Comparison of ENCODE assay signal across 14 mouse cellular contexts in genomic region chr2:171453241-171453640, GRCm38 (mm10).
A peak's percentile ranks its signal among the peaks of the same experiment; 100 is the strongest.
DNase-seq lines count a peak whose midpoint lies in the region; ATAC-seq lines count a peak whose summit lies in the region.
"Had no signal": no experiment of that assay in that cellular context is flagged by ENCODE, and none has a peak within 500 bp of the region (broad histone marks: within the 10 kb centered on the region; RNA-seq: fewer than 3 reads in every experiment).

No protein-coding gene starts in this region.

- H3K4me1 ChIP-seq in hindbrain, embryonic 15.5 days (replicated peaks), result 0 out of 2 replicates have a peak, but pooled peaks cover 4% of the 10 kb centered on the region
- H3K4me1 ChIP-seq in hindbrain, embryonic 11.5 days (replicated peaks; ENCODE audit: control insufficient read depth, insufficient read depth, low read length), result no peaks in the 10 kb centered on the region
- no peaks in the 10 kb centered on the region for H3K4me1 ChIP-seq in neural tube, embryonic 15.5 days
- peaks cover 8% of the 10 kb centered on the region for H3K4me1 ChIP-seq in forebrain, embryonic 16.5 days (replicated peaks; ENCODE audit: control insufficient read depth, insufficient read depth, low read length)
- H3K4me1 ChIP-seq: heart, embryonic 12.5 days had no signal

- no peaks in the 10 kb centered on the region for H3K36me3 ChIP-seq in hindbrain, embryonic 15.5 days
- no peaks in the 10 kb centered on the region for H3K36me3 ChIP-seq in hindbrain, embryonic 11.5 days (ENCODE audit: control insufficient read depth, insufficient read depth, low read length)
- no peaks in the 10 kb centered on the region for H3K36me3 ChIP-seq in neural tube, embryonic 15.5 days
- no peaks in the 10 kb centered on the region for H3K36me3 ChIP-seq in forebrain, embryonic 16.5 days (ENCODE audit: control insufficient read depth, insufficient read depth)
- H3K36me3 ChIP-seq: heart, embryonic 12.5 days had no signal

- H3K9ac ChIP-seq in hindbrain, embryonic 15.5 days, result 0 out of 2 replicates have a peak overlapping the region, but pooled peaks have one; percentile 16
- H3K9ac ChIP-seq in hindbrain, embryonic 11.5 days (ENCODE audit: low read depth, low read length), result no peak overlapping the region
- H3K9ac ChIP-seq in neural tube, embryonic 15.5 days (replicated peaks), result no peak overlapping the region
- no peak overlapping the region for H3K9ac ChIP-seq in forebrain, embryonic 16.5 days (replicated peaks; ENCODE audit: low read depth, low read length)
- H3K9ac ChIP-seq: heart, embryonic 12.5 days had no signal

- no peaks in the 10 kb centered on the region for H3K9me3 ChIP-seq in hindbrain, embryonic 15.5 days
- H3K9me3 ChIP-seq in hindbrain, embryonic 11.5 days (ENCODE audit: control insufficient read depth, low read length), result no peaks in the 10 kb centered on the region
- H3K9me3 ChIP-seq in neural tube, embryonic 15.5 days (replicated peaks), result no peaks in the 10 kb centered on the region; the same call in 1 of the 2 replicates
- peaks cover 3% of the 10 kb centered on the region for H3K9me3 ChIP-seq in forebrain, embryonic 16.5 days (ENCODE audit: control insufficient read depth, low read length)

- no peak for DNase-seq in hindbrain, embryonic 11.5 days (ENCODE audit: low spot score)
- DNase-seq in neural tube, embryonic 10.5 days (ENCODE audit: extremely low spot score, low spot score), result no peak
- peak; percentile 4 for DNase-seq in right cerebral cortex, postnatal 25 days
- no peak for DNase-seq in embryo, embryonic 9.5 days (ENCODE audit: extremely low spot score)
- DNase-seq: cerebellum, adult 9-10 months; gastrocnemius, postnatal 25 days; kidney, adult 9 months; lung, postnatal 4 days; thymus, postnatal 14 days had no signal

- H3K27ac ChIP-seq in hindbrain, embryonic 15.5 days (replicated peaks), result no peak overlapping the region
- no peak overlapping the region for H3K27ac ChIP-seq in hindbrain, embryonic 11.5 days (ENCODE audit: low read depth, low read length)
- 0 out of 2 replicates have a peak overlapping the region, but pooled peaks have one; percentile 11 for H3K27ac ChIP-seq in neural tube, embryonic 15.5 days (replicated peaks)
- 0 out of 2 replicates have a peak overlapping the region, but pooled peaks have one; percentile 23 for H3K27ac ChIP-seq in forebrain, embryonic 16.5 days (ENCODE audit: low read length)

- no peaks in the 10 kb centered on the region for H3K27me3 ChIP-seq in hindbrain, embryonic 15.5 days
- no peaks in the 10 kb centered on the region for H3K27me3 ChIP-seq in hindbrain, embryonic 11.5 days (ENCODE audit: control insufficient read depth, insufficient read depth, low read length)
- H3K27me3 ChIP-seq in neural tube, embryonic 15.5 days (replicated peaks), result no peaks in the 10 kb centered on the region
- no peaks in the 10 kb centered on the region for H3K27me3 ChIP-seq in forebrain, embryonic 16.5 days (replicated peaks; ENCODE audit: control insufficient read depth, insufficient read depth, low read length)
- H3K27me3 ChIP-seq: heart, embryonic 12.5 days had no signal

- no peak overlapping the region for H3K4me3 ChIP-seq in hindbrain, embryonic 15.5 days
- no peak overlapping the region for H3K4me3 ChIP-seq in hindbrain, embryonic 11.5 days (ENCODE audit: low read depth, low read length)
- H3K4me3 ChIP-seq in neural tube, embryonic 15.5 days (replicated peaks), result no peak overlapping the region
- no peak overlapping the region for H3K4me3 ChIP-seq in forebrain, embryonic 16.5 days (replicated peaks; ENCODE audit: low read length)
- H3K4me3 ChIP-seq: erythroblast, embryonic 14.5 days; heart, embryonic 12.5 days had no signal

- no peak for ATAC-seq in hindbrain, embryonic 15.5 days (ENCODE audit: low FRiP score, low read depth)
- ATAC-seq in hindbrain, embryonic 11.5 days (ENCODE audit: low FRiP score), result no peak
- no peak for ATAC-seq in neural tube, embryonic 15.5 days (ENCODE audit: low FRiP score)
- peak; percentile 79 for ATAC-seq in forebrain, embryonic 16.5 days

- no peak overlapping the region for H3K4me2 ChIP-seq in hindbrain, embryonic 15.5 days
- H3K4me2 ChIP-seq in hindbrain, embryonic 11.5 days (replicated peaks; ENCODE audit: low read depth, low read length), result no peak overlapping the region
- no peak overlapping the region for H3K4me2 ChIP-seq in neural tube, embryonic 15.5 days
- no peak overlapping the region for H3K4me2 ChIP-seq in forebrain, embryonic 16.5 days (ENCODE audit: low read length)
- H3K4me2 ChIP-seq: heart, embryonic 12.5 days had no signal

- 61% methylated on average over 9 of the region's 9 CpGs for WGBS in hindbrain, embryonic 15.5 days
- 83% methylated on average over 9 of the region's 9 CpGs for WGBS in hindbrain, embryonic 11.5 days
- 68% methylated on average over 9 of the region's 9 CpGs for WGBS in neural tube, embryonic 15.5 days
- WGBS in forebrain, embryonic 16.5 days, result 32% methylated on average over 9 of the region's 9 CpGs

Comparison
In these comparisons a context has a peak if more than half of its experiments do, and no peak if none do; other contexts are left out.
1. H3K27ac ChIP-seq: peak in neural tube, embryonic 15.5 days (single experiment) and forebrain, embryonic 16.5 days (single experiment); none in hindbrain, embryonic 15.5 days (single experiment) and hindbrain, embryonic 11.5 days (single experiment).